Mouse (Mus musculus): ENCODE data around the gene Nkg7.

Nkg7 gene

DNA sequence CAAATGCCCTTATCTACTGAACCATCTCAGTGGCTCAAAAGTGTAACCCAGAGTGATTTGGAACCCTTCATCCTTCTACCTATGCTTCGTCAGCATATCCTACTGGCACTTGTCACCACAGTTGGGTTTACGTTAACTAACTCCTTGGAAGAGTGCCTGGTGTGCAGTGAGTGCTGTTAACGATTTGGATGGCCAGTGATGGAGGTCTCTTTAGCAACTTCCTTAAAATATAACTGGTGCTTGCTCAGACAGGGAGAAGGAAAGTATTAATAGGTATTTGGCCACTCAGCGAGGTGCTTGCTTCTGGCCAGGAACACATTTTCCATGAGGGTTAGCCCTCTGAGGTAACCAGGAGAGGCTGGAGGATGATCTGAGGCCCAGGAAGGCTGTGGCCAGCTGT, 10.9 kb downstream of the Nkg7 start:
- DNase-seq: peak; percentile 72 to 84

DNA sequence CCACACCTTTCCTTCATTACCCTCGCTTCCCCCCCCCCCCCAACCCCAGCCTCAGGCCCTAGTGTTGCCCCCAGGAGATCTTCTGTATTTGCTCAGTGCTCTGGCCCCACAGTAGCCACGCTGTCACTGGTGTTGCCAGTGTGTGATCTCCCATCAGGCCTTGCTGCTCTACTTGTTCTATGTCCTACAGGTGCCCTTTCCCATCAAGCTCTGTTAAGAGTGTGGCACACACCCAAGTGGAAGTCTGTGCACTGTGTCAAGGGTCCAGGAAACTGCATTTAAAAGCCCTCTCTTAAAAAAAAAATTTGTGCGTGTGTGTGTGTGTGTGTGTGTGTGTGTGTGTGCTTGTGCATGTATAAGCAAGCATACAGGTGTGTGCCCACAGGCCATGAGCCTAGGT, 11.4 kb downstream of the Nkg7 start:
- peak; percentile 63 to 81 for DNase-seq

DNA sequence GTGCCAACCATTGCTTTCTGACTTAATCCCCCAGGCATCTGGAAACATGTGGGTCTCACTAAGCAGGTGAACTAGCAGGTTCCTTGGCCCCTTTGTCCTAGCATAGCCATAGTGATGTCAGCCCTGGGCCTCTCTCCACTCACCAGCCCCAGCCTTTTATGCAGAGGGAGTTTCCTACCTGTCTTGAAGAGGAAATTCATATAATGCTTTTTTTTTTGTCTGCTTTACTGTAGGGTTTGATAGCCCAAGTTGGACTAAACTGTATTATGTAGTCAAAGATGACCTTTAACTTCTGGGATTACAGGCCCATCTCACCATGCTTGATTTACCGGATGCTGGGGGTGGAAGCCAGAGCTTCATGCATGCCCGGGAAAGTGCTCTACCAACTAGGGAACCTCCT, 12.9 kb downstream of the Nkg7 start:
- no peak for DNase-seq

DNA sequence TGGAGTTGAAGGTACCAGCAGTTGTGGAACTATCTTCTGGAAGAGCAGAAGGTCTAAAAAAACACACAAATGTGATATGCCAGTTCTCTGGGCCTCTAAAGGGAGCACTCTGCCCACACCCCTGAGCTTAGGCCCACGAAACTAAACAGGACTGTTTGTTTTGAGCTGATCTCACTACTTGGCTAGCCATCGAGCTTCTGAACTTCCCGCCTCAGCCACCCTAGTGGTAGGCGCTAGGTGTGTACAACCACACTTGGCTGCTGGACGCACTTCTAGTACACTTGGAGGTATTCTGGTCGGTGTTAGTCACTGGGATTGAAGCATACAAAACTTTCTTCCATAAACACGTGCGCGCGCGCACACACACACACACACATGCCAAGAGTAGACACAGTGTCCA, 14.9 kb downstream of the Nkg7 start:
- no peak for DNase-seq

DNA sequence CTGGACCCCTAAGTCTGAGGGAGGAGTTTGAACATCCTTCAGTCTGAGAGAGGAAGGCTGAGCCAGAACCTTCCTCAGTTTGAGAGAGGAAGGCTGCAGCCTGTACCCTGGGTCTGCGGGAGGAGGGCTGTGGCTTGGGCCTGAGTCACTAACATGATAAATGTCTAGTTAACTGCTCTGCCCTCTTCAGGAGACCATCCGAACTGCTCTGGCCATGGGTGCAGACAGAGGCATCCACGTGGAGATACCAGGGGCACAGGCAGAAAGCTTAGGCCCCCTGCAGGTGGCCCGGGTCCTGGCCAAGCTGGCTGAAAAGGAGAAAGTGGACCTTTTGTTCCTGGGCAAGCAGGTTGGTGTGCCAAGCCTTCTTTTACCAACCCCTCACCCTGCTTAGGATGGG, 15.7 kb downstream of the Nkg7 start:
- DNase-seq: peak in 1 of 2 experiments; percentile 53

DNA sequence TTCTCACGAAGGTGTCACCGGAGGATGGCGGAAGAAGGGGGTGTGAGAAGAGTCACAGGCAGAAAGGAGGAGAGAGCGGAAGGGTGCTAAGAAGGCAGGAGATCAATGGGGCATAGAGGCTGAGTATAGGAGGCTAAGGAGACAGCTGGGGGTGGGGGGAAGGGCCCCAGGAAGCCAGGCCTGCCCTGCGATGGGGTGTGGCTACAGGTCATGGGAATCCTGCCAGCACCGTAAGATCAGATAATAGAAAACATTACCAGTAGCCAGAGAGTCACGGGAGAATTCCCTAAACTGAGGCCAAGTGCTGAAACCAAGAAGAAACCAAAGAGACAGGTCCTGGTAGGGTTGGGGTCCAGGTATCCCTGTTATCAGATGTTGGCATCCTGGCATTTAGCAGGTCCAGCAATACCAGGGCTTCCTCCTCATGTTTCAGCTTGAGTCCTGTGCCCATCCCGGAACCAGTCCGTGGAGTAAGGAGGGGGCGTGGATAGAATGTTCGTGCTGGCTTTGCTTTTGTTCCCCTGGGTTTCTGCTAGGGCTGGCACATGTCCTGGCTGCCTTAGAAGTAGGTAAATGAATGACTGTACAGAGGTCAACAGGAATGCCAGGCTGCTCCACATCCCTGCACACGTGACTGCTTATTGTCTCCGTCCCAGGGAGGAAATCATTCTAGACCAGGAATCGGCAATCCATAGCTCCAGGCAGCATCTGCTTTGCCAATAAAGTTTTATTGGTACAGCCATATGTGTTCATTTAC, 16.9 kb downstream of the Nkg7 start:
- DNase-seq: peak; percentile 76 to 89

DNA sequence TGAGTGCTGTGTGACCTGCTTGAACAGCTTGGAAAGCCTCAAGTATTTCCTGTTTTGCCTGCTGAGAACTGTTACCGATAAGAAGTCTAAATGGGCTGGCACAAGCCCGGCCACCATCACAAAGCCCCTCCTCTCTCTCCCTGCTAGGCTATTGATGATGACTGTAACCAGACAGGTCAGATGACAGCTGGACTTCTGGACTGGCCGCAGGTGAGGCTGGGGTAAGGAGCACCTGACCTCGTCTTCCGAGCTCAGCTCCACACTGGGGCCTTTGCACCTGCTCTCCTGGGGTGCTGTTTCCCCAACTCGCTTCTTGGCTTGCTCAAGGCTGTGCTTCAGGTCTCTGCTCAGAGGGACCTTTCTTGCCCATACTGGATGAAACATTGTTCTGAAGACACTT, 17.5 kb downstream of the Nkg7 start:
- DNase-seq: peak; percentile 20 to 77

DNA sequence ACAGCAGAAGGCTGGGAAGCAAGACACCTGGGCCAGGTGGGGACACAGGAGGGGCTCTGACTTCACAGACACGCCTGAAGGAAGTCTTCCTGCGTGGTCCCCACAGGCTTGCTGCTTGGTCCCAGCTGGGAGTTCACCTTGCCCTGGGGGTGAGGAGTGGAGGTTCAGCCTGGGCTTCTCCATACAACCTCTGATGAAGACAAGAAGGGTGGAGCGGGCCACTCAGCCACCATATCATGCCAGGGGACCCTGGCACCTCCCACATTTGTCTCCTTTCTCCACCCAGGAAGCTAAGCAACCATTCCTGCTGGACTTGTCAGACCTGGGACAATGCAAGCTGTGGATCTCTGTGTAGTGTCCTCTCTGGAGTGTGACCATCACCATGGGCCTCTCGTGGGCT, 26.0 kb downstream of the Nkg7 start, which contains the start of gene Vsig10l:
Vsig10l (plus strand) TSS at position 301 of the 400 bp plus-strand sequence.
- DNase-seq: no peak

DNA sequence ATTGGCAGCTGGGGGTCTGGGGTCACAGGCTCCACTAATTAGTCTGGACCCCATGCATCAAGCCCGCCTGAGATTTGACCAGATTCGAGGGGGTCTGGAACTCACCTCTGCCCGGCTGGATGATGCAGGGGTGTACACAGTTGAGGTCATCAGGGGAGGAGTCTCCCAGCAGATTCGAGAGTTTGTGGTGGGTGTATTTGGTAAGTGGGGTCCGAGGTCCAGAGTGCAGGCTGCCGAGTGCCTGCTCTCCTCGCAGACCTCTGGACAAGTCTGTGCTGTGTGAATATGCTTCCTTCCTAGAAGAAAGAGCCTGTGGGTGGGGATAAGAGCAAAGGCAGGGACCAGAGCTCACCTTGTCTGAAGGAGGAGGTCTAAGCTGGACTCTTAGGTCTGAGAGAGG, 27.1 kb downstream of the Nkg7 start:
- peak in 1 of 2 experiments; percentile 63 for DNase-seq

DNA sequence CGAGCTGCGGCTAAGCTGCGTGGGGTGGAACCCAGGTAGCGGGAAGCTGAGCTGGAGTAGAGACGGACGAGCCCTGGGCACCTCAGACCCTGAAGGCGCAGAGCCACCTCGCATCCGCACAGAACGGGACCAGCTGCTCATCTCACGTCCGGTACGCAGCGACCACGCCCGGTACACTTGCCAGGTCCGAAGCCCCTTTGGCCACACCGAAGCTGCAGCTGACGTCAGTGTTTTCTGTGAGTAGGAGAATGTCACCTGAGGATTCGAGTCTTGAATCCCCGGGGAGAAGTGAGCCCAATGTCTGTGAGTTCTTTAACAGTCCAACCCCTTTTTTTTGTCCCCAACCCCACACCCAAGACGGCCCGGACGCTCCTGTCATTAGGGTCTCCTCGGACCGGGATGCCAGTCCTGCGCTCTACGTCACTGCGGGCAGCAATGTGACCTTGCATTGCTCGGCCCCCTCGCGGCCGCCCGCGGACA, 28.0 kb downstream of the Nkg7 start:
- no peak for DNase-seq

DNA sequence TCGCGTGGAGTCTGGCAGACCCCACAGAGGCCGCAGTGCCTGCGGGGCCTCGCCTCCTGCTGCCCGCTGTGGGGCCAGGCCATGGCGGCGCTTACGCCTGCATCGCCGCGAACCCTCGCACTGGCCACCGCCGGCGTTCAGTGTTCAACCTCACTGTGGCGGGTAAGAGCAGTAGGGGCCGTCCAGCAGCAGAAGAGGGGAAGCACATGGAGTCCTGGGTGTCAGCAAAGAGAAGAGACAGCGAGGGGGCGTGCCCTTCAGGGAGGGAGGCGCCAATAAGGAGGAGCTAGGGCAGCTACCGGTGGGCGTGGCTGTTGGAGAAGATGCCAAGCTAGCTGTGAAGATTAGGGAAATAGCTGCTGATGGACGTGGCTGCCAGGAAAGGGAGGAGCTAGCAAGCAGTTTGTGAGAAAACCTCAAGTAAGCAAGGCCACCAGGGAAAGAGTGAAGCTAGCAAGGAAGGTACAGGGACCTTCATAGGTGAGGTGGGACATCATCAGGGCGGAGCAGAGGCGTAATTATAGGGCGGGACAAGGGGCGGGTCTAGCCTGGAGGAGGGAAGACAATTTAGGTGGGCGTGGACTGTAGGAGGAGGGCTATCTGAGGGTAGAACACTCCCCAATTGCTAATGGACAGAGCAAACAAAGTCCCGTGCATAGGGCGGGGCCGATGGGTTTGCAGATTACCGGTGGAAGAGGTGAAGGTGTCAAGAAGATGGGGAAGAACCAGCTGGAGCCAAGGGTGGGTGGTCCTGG, 28.6 kb downstream of the Nkg7 start:
- peak; percentile 96 for DNase-seq

DNA sequence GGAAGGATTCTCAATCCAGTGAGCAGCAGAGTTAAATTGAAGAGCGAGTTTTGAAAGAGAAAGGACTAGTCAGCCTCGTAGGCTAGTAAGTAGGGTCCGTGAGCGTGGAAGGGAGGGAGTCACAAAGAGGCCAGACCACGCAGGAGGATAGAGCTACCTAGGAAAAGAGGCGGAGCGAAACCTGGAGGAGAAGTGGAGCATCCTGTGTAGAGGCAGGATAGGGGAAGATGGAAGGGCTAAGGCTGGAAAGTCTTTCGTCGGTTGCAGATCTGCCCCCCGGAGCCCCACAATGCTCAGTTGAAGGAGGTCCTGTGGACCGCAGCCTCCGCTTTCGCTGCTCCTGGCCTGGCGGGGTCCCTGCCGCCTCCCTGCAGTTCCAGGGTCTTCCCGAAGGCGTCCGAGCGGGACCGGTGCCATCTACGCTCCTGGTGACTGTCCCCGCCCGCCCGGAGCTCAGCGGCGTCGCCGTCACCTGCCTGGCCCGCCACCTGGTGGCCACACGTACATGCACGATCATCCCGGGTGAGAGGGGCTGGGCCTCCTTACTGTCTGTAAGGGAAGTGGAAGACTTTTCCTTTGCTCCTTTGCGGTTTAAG, 29.3 kb downstream of the Nkg7 start:
- peak; percentile 90 for DNase-seq

DNA sequence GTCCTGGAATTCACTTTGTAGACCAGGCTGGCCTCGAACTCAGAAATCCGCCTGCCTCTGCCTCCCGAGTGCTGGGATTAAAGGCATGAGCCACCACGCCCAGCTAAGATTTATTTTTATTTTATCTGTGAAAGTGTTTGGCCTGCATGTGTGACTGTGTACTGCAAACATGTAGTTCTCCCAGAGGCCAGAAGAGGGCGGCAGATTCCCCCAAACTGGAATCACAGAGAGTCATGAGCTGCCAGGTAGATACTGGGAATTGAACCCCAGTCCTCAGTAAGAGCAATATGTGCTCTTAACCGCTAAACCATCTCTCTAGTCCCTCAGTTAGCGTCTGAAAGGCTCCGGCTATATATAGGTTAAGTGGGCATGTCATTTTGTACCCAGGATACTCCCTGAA, 33.5 kb downstream of the Nkg7 start:
- DNase-seq: peak in 1 of 2 experiments; percentile 57

DNA sequence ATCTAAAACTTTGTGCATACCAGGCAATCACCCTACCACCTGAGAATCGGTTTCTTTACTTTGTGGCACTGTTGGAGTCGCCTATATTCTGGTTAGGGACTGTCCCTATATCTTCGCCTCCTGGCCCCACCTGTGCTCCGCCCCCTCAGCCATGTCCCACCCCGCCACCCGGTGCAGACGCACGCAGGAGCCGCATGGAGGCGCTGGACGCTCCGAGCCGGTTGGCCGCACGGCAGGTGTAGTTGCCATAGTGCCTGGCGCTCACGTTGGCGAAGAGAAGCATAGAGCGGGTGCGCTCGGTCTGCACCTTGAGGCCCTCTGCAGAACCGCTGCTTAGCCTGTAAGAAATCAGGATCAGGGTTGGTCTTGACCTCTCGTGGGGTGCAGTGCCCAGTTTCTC, 38.8 kb downstream of the Nkg7 start:
- DNase-seq: no peak

DNA sequence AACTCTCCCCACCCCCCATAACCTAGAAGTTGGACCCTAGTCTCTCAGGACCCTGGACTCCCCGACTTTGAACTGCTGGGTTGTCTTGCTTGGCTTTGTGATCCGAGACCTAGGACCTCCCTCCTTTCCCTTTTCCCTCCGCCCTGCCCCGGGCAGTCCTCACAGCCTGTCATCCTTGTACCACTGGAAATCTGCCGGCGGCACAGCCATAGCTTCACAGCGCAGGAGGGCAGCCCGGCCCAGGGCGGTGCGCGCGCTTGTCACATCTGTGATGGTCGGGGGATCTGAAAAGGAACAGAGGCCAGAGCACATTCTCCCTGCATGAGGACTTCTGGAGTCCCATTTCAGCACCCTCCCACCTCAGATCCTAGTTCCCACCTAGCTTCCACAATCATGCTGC, 39.5 kb downstream of the Nkg7 start:
- no peak for DNase-seq

DNA sequence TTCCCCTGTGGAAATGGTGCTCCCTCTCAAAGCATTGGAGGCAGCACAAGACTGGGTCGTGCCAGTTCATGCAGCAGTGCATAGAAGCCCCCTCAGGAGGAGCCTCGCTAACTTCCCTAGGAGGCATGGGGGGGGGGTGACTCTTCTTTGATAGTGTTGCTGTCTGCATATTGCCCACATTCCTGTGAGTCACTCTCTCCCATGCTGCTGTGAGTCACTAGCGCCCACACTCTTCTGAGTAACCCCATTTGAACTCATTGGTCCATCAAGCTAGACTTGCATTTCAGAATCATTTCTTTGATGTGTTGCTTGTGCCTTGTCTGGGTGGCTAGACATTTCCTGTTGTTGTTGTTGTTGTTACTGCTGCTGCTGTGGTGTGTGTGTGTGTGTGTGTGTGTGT, 44.3 kb downstream of the Nkg7 start:
- DNase-seq: no peak

DNA sequence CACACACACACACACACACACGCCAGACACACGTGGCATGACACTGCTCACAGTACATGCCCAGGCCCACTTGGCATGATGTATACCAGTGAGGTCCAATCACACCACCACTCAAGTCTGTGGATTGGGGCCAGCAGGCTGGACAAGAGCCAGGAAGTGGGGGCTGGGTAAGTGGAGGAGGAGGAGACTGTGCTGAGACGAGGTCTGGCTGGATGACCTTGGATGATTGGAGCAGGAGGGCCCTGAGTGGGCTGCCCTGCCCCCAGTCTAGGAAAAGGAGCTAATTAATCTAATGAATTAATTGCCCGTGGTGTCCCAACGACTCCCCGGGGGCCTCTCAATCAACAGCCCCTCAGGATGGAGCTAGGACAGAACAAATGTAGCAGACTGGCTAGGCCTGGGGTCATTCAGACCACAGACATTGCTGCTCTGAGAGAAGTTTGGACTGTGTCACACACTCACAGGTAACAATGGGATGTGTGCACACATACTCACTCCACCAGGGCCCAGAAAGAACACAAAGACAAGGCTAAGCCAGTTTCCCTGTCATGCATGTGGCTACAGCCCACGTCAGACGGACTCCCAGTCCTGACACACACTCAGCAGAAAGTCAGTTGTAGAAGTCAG, 45.3 kb downstream of the Nkg7 start:
- DNase-seq: peak; percentile 32 to 58

DNA sequence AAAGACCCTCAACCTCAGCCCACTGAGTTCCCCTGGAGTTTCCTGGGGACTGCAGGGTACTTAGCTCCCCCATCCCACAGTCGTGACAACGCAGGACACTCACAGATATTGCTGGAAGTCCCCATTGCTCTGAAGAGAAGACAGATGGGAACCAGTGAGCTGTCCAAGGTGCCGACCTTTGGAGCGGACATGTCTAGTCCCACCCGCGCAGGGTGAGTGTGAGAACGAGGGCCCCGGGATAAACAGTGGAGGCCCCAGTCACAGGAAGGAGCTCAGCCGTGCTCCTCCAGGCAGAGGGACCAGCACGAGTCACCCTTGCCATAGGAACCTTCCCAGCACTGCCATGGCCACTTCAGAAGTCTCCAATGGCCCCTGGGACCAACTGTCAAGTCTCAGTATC, 46.4 kb downstream of the Nkg7 start:
- DNase-seq: no peak

All from kidney, postnatal 25 days (tissue).